ENCODE assay signal across 10 mouse cellular contexts in genomic region chr8:123097786-123098584, GRCm38 (mm10). TPM values are rescaled to one million over a fixed set of nuclear protein-coding genes. Genes with fewer than 3 reads are reported as not detected.
DNase-seq lines count a peak whose midpoint lies in the region; ATAC-seq lines count a peak whose summit lies in the region.
"Had no signal": no experiment of that assay in that cellular context is flagged by ENCODE, and none has a peak within 500 bp of the region (broad histone marks: within the 10 kb centered on the region; RNA-seq: fewer than 3 reads in every experiment).

No protein-coding gene starts in this region.

- H3K9ac ChIP-seq in hindbrain, embryonic 15.5 days: no peak overlapping the region
- H3K9ac ChIP-seq in hindbrain, embryonic 11.5 days (ENCODE audit: low read depth, low read length): no peak overlapping the region
- H3K9ac ChIP-seq: limb, embryonic 12.5 days had no signal

- no peak for ATAC-seq in hindbrain, embryonic 15.5 days (ENCODE audit: low FRiP score, low read depth)
- no peak for ATAC-seq in hindbrain, embryonic 11.5 days (ENCODE audit: low FRiP score)

- peaks cover 6% of the 10 kb centered on the region for H3K4me1 ChIP-seq in hindbrain, embryonic 15.5 days (replicated peaks)
- 0 out of 2 replicates have a peak, but pooled peaks cover 2% of the 10 kb centered on the region for H3K4me1 ChIP-seq in hindbrain, embryonic 11.5 days (replicated peaks; ENCODE audit: control insufficient read depth, insufficient read depth, low read length)

- H3K27me3 ChIP-seq in hindbrain, embryonic 15.5 days: no peaks in the 10 kb centered on the region
- no peaks in the 10 kb centered on the region for H3K27me3 ChIP-seq in hindbrain, embryonic 11.5 days (ENCODE audit: control insufficient read depth, insufficient read depth, low read length)
- H3K27me3 ChIP-seq: limb, embryonic 12.5 days had no signal

- H3K4me2 ChIP-seq in hindbrain, embryonic 15.5 days: no peak overlapping the region
- H3K4me2 ChIP-seq in hindbrain, embryonic 11.5 days (replicated peaks; ENCODE audit: low read depth, low read length): no peak overlapping the region
- H3K4me2 ChIP-seq: limb, embryonic 12.5 days had no signal

- DNase-seq in hindbrain, embryonic 11.5 days (ENCODE audit: low spot score): no peak
- DNase-seq in spleen, postnatal 36 days (ENCODE audit: low spot score in 2 of 2): peak; percentile 43 to 56
- no peak for DNase-seq in spleen, postnatal 4 days (ENCODE audit: low spot score in 2 of 2)
- peak; percentile 56 to 67 for DNase-seq in kidney, postnatal 36 days
- peak; percentile 43 to 69 for DNase-seq in thymus, postnatal 36 days
- no peak for DNase-seq in heart, adult 9 months (ENCODE audit: low spot score in 2 of 2)
- DNase-seq in cerebellum, postnatal 36 days: no peak
- DNase-seq: adrenal gland, postnatal 10 days had no signal

- H3K36me3 ChIP-seq in hindbrain, embryonic 15.5 days: peaks cover 39% of the 10 kb centered on the region
- peaks cover 15% of the 10 kb centered on the region; the same call in 1 of the 2 replicates for H3K36me3 ChIP-seq in hindbrain, embryonic 11.5 days (ENCODE audit: control insufficient read depth, insufficient read depth, low read length)

- WGBS in hindbrain, embryonic 15.5 days: 76% methylated on average over 12 of the region's 12 CpGs
- WGBS in hindbrain, embryonic 11.5 days: 78% methylated on average over 12 of the region's 12 CpGs

- H3K27ac ChIP-seq in hindbrain, embryonic 15.5 days (replicated peaks): peak overlapping the region; percentile 72
- no peak overlapping the region for H3K27ac ChIP-seq in hindbrain, embryonic 11.5 days (ENCODE audit: low read depth, low read length)
- H3K27ac ChIP-seq: limb, embryonic 12.5 days had no signal

- H3K9me3 ChIP-seq in hindbrain, embryonic 15.5 days: no peaks in the 10 kb centered on the region
- no peaks in the 10 kb centered on the region for H3K9me3 ChIP-seq in hindbrain, embryonic 11.5 days (ENCODE audit: control insufficient read depth, low read length)
- H3K9me3 ChIP-seq: limb, embryonic 12.5 days had no signal

- H3K4me3 ChIP-seq in hindbrain, embryonic 15.5 days: no peak overlapping the region
- no peak overlapping the region for H3K4me3 ChIP-seq in hindbrain, embryonic 11.5 days (ENCODE audit: low read depth, low read length)
- H3K4me3 ChIP-seq: limb, embryonic 12.5 days had no signal

RNA-seq across cellular contexts. Expression of gene Rpl13, which starts 4.2 kb away (rescaled TPM):
- 632 and 725 TPM in 2 replicates for polyA plus RNA-seq in hindbrain, embryonic 15.5 days (2015; fragmentation: Nextera tagmentation; extraction: Ambion mirVana)
- polyA plus RNA-seq in hindbrain, embryonic 11.5 days (2014; fragmentation: Nextera tagmentation; extraction: Ambion mirVana): 1,308 and 1,334 TPM in 2 replicates

RNA-seq across cellular contexts. Expression of gene Cpne7, which starts 19.2 kb away (rescaled TPM):
- 4.3 and 4.5 TPM in 2 replicates for polyA plus RNA-seq in hindbrain, embryonic 15.5 days (2015; fragmentation: Nextera tagmentation; extraction: Ambion mirVana)
- 0.10 and 0.45 TPM in 2 replicates for polyA plus RNA-seq in hindbrain, embryonic 11.5 days (2014; fragmentation: Nextera tagmentation; extraction: Ambion mirVana)

RNA-seq across cellular contexts. Expression of gene Spg7, which starts 35.2 kb away (rescaled TPM):
- 43.3 and 49.1 TPM in 2 replicates for polyA plus RNA-seq in hindbrain, embryonic 15.5 days (2015; fragmentation: Nextera tagmentation; extraction: Ambion mirVana)
- polyA plus RNA-seq in hindbrain, embryonic 11.5 days (2014; fragmentation: Nextera tagmentation; extraction: Ambion mirVana): 39.6 and 45.8 TPM in 2 replicates

RNA-seq across cellular contexts. Expression of gene Ankrd11, which starts 55.9 kb away (rescaled TPM):
- 65.3 and 70.8 TPM in 2 replicates for polyA plus RNA-seq in hindbrain, embryonic 15.5 days (2015; fragmentation: Nextera tagmentation; extraction: Ambion mirVana)
- 52.7 and 68.2 TPM in 2 replicates for polyA plus RNA-seq in hindbrain, embryonic 11.5 days (2014; fragmentation: Nextera tagmentation; extraction: Ambion mirVana)

Comparison
In these comparisons a context has a peak if more than half of its experiments do, and no peak if none do; other contexts are left out.
1. DNase-seq: peak in spleen, postnatal 36 days (2 of 2), kidney, postnatal 36 days (2 of 2) and thymus, postnatal 36 days (2 of 2); none in hindbrain, embryonic 11.5 days (single experiment), spleen, postnatal 4 days (0 of 2), heart, adult 9 months (0 of 2) and cerebellum, postnatal 36 days (0 of 2).